Mouse (Mus musculus): ENCODE results near the gene Syvn1. TPM values are rescaled to one million over a fixed set of nuclear protein-coding genes. Genes with fewer than 3 reads are reported as not detected.
A peak's percentile ranks its signal among the peaks of the same experiment; 100 is the strongest.

Syvn1 gene
- total and polyA plus RNA-seq, 2 experiments from 2014 or later: 23.7 to 27.7 TPM

GRCm38 (mm10) chr19:6073889-6074288, 27.5 kb downstream of the Syvn1 start:
- H3K36me3 ChIP-seq (ENCODE audit: insufficient read depth): peaks cover 39% of the 10 kb centered on the region
- no peak overlapping the region for H3K27ac ChIP-seq (ENCODE audit: low read depth, low read length)
- ATAC-seq (no peak), DNase-seq (no peak)
- TF ChIP-seq CTCF (IDR thresholded peaks at IDR 0.05; ENCODE audit: low read depth): no peak
- no peak overlapping the region for H3K9ac ChIP-seq
- 92% methylated on average over 5 of the region's 5 CpGs for WGBS
- no peak overlapping the region for H3K4me3 ChIP-seq (ENCODE audit: low read depth, low read length)
- no peaks in the 10 kb centered on the region for H3K27me3 ChIP-seq (ENCODE audit: insufficient read depth, low read length)
- H3K4me2 ChIP-seq (ENCODE audit: low read depth): no peak overlapping the region
- H3K4me1 ChIP-seq (ENCODE audit: insufficient read depth): peaks cover 7% of the 10 kb centered on the region; the same call in 1 of the 2 replicates
- H3K9me3 ChIP-seq (ENCODE audit: low read length): no peaks in the 10 kb centered on the region

GRCm38 (mm10) chr19:6076564-6077393, 30.4 kb downstream of the Syvn1 start, which contains the start of gene Vps51:
Vps51 (minus strand) TSS chr19:6077231.
- H3K4me1 ChIP-seq (ENCODE audit: insufficient read depth): peaks cover 7% of the 10 kb centered on the region; the same call in 1 of the 2 replicates
- DNase-seq (peak; percentile 93), ATAC-seq (peak; percentile 96)
- peak within 1 kb of the TSS; percentile 68 for H3K9ac ChIP-seq
- peaks cover 34% of the 10 kb centered on the region for H3K36me3 ChIP-seq (ENCODE audit: insufficient read depth)
- H3K27me3 ChIP-seq (ENCODE audit: insufficient read depth, low read length): no peaks in the 10 kb centered on the region
- TF ChIP-seq CTCF (IDR thresholded peaks at IDR 0.05; ENCODE audit: low read depth): no peak
- WGBS: under 1% methylated on average over 33 of the region's 33 CpGs
- H3K4me3 ChIP-seq (ENCODE audit: low read depth, low read length): peak within 1 kb of the TSS; percentile 60
- no peaks in the 10 kb centered on the region for H3K9me3 ChIP-seq (ENCODE audit: low read length)
- peak within 1 kb of the TSS; percentile 80 for H3K27ac ChIP-seq (ENCODE audit: low read depth, low read length)
- peak within 1 kb of the TSS; percentile 75 for H3K4me2 ChIP-seq (ENCODE audit: low read depth)

- Histone ChIP-seq H3K9ac (no peak within 1 kb of the TSS), H3K4me2 (ENCODE audit: low read depth) (no peak within 1 kb of the TSS), H3K27me3 (ENCODE audit: insufficient read depth, low read length) (no peaks in the 10 kb centered on the region), H3K36me3 (ENCODE audit: insufficient read depth) (peaks cover 41% of the 10 kb centered on the region), H3K27ac (ENCODE audit: low read depth, low read length) (no peak within 1 kb of the TSS), H3K4me3 (ENCODE audit: low read depth, low read length) (no peak within 1 kb of the TSS), H3K4me1 (ENCODE audit: insufficient read depth) (peaks cover 15% of the 10 kb centered on the region; the same call in 1 of the 2 replicates), H3K9me3 (ENCODE audit: low read length) (no peaks in the 10 kb centered on the region)
- no peak for TF ChIP-seq CTCF (IDR thresholded peaks at IDR 0.05; ENCODE audit: low read depth)
- ATAC-seq: no peak
- no peak for DNase-seq
- WGBS: 92% methylated on average over 12 of the region's 12 CpGs
Observed at GRCm38 (mm10) chr19:6079983-6080480, 33.7 kb downstream of the Syvn1 start, which contains the start of gene Tmem262. Tmem262 (plus strand) TSS chr19:6080033.

- H3K4me2 ChIP-seq (ENCODE audit: low read depth): no peak within 1 kb of the TSS
- no peak within 1 kb of the TSS for H3K4me3 ChIP-seq (ENCODE audit: low read depth, low read length)
- ATAC-seq (no peak), DNase-seq (no peak)
- no peaks in the 10 kb centered on the region for H3K27me3 ChIP-seq (ENCODE audit: insufficient read depth, low read length)
- TF ChIP-seq CTCF (IDR thresholded peaks at IDR 0.05; ENCODE audit: low read depth): no peak
- H3K9me3 ChIP-seq (ENCODE audit: low read length): no peaks in the 10 kb centered on the region
- WGBS: 83% methylated on average over 9 of the region's 9 CpGs
- H3K36me3 ChIP-seq (ENCODE audit: insufficient read depth): peaks cover 37% of the 10 kb centered on the region
- peaks cover 8% of the 10 kb centered on the region; the same call in 1 of the 2 replicates for H3K4me1 ChIP-seq (ENCODE audit: insufficient read depth)
- H3K9ac ChIP-seq: no peak within 1 kb of the TSS
- H3K27ac ChIP-seq (ENCODE audit: low read depth, low read length): no peak within 1 kb of the TSS
Observed at GRCm38 (mm10) chr19:6082156-6082555, 35.8 kb downstream of the Syvn1 start, which contains the start of gene Gm28374. Gm28374 (minus strand) TSS chr19:6082256.

GRCm38 (mm10) chr19:6084478-6085248, 38.3 kb downstream of the Syvn1 start, which contains the start of the genes Zfpl1 and Cdca5:
Zfpl1 (minus strand) TSS chr19:6084956.
Cdca5 (plus strand) TSS chr19:6084983.
- TF ChIP-seq CTCF (IDR thresholded peaks at IDR 0.05; ENCODE audit: low read depth): no peak
- peak within 1 kb of the TSS; percentile 67 for H3K27ac ChIP-seq (ENCODE audit: low read depth, low read length)
- 1% methylated on average over 58 of the region's 58 CpGs for WGBS

GRCm38 (mm10) chr19:6085417-6085879, 39.1 kb downstream of the Syvn1 start:
- Histone ChIP-seq H3K36me3 (ENCODE audit: insufficient read depth) (peaks cover 28% of the 10 kb centered on the region), H3K27ac (ENCODE audit: low read depth, low read length) (no peak overlapping the region), H3K9ac (no peak overlapping the region), H3K4me1 (ENCODE audit: insufficient read depth) (peaks cover 8% of the 10 kb centered on the region; the same call in 1 of the 2 replicates), H3K4me2 (ENCODE audit: low read depth) (peak overlapping the region; percentile 90), H3K27me3 (ENCODE audit: insufficient read depth, low read length) (no peaks in the 10 kb centered on the region), H3K4me3 (ENCODE audit: low read depth, low read length) (peak overlapping the region; percentile 81), H3K9me3 (ENCODE audit: low read length) (no peaks in the 10 kb centered on the region)
- WGBS: 1% methylated on average over 17 of the region's 17 CpGs
- DNase-seq: peak; percentile 48
- peak; percentile 52 for ATAC-seq
- TF ChIP-seq CTCF (IDR thresholded peaks at IDR 0.05; ENCODE audit: low read depth): no peak

More at GRCm38 (mm10) chr19:6084478-6085248, 38.3 kb downstream of the Syvn1 start, which contains the start of the genes Zfpl1 and Cdca5:
- DNase-seq: peak; percentile 99
- Histone ChIP-seq H3K4me1 (ENCODE audit: insufficient read depth) (peaks cover 8% of the 10 kb centered on the region; the same call in 1 of the 2 replicates), H3K9ac (peak within 1 kb of the TSS; percentile 69), H3K9me3 (ENCODE audit: low read length) (no peaks in the 10 kb centered on the region), H3K36me3 (ENCODE audit: insufficient read depth) (peaks cover 36% of the 10 kb centered on the region), H3K4me3 (ENCODE audit: low read depth, low read length) (peak within 1 kb of the TSS; percentile 81), H3K27me3 (ENCODE audit: insufficient read depth, low read length) (no peaks in the 10 kb centered on the region), H3K4me2 (ENCODE audit: low read depth) (peak within 1 kb of the TSS; percentile 90)
- ATAC-seq: peak; percentile 96

Data from forebrain, postnatal 0 days (tissue).